Mouse (Mus musculus): Measurements from ENCODE around the gene Svip.

Gene Svip

DNA sequence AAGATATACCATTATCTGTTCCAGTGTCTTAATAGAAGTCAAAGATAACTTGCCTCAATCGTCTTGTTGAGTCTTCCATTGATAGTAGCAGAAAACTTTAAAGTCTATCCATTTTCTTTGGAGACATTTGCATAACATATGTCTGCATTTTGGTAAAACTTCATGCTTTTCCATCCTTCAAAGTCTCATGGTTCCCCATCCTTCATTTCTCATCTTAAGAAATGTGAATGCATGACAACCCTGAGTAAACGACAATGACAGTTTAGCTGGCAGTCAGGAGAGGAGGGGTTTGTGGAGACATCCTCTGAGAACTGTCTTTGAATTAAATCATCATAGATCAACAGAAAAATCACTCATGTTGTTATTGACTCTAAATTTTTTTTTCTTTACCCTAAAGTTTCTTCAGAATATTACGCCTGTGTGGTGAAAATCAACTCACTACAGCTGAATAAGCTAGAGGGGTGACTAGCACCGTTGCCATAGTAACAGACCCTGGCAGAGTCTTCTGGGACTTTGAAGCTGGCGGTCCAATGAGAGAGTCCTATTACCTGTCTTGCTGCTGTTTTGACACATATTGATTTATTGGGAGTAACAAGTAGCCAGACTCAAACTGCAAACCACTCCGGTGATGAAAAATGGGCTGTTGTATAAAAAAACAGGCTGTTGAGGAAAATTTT is 45.0 kb downstream of the Svip start:
- DNase-seq (ENCODE audit: low spot score): no peak

DNA sequence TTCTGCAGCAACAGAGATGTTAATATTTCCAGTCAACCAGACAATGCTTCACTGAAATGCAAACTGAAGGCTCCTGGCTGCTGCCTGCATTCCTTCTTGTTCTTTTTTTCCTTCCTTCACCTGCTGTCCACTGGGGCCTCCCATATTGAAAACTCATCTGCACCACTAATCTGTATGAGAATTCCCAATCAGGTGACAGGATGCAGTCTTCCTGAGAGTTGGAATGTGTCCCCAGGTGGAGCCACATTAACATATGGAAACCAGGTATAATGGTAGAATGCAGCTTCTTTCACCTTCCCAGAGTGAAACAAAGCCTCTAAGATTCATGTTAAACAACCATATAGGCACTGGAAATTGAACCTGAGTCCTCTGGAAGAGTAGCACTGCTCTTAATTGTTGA is 48.1 kb downstream of the Svip start:
- DNase-seq (ENCODE audit: low spot score): no peak

DNA sequence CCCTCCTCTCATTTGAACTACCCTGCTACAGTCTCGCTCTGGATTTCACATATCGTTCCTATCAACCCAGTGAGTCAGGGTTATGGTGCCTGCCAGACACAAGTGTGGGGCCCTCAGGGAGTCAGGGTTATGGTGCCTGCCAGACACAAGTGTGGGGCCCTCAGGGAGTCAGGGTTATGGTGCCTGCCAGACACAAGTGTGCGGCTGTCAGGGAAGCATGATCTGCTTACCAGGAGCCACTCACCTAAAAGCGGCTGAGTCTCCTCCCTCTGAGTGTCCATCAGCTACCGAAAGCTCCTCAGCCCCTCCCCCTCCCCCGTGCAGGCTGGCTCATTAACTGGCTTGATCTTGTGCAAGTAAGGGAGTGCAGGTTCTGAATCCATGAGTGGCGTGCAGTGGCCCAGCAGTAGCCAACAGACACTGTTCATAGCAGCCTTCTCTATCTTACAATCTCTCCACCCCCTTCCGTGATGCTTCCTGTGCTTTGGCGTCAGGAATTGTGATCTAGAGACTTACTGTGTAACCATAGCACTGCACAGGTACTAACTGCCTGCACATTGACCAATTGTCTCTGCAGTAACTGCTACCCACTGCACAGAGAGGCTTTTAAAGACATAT is 50.3 kb downstream of the Svip start:
- no peak for DNase-seq (ENCODE audit: low spot score)

All from ovary, adult 18-20 months (tissue).